Mouse (Mus musculus): Measurements from ENCODE around the gene Wfdc11. TPM values are rescaled to one million over a fixed set of nuclear protein-coding genes. Genes with fewer than 3 reads are reported as not detected.

Wfdc11 gene
- polyA plus RNA-seq, 1 experiment = not detected

DNA sequence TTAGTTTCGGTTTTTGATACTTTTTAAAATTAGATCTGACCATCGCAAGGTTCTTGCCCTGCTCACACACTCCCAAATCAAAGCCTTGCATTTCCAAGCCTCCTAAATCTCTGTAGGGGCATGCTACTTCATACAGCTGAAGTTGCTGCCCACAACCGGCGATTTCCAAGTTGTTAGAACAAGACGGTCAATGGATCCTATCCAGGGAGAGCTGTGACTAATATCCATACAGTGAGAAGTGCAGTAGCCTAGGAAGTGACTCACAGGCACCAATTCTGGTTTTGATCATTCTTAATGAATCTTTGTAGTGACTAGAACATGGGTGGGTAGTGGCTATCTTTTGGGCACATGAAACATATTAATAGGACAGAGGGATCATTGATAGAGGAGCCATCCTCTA lies 27.9 kb upstream of the Wfdc11 start:
- WGBS = 85% methylated on average over 5 of the region's 5 CpGs
- Histone ChIP-seq H3K4me3 (ENCODE audit: low read depth, low read length) (no peak overlapping the region), H3K27ac (ENCODE audit: insufficient read depth, low read depth, low read length) (no peak overlapping the region), H3K4me1 (ENCODE audit: control insufficient read depth, insufficient read depth, insufficient read length, low read length) (peaks cover 10% of the 10 kb centered on the region), H3K36me3 (ENCODE audit: control insufficient read depth, insufficient read depth, low read length) (no peaks in the 10 kb centered on the region), H3K27me3 (ENCODE audit: control insufficient read depth, insufficient read depth, low read length) (no peaks in the 10 kb centered on the region)
- TF ChIP-seq CTCF (IDR thresholded peaks at IDR 0.05; ENCODE audit: extremely low read depth, insufficient read length, insufficient replicate concordance, low read depth, low read length) (no peak), POLR2A (IDR thresholded peaks at IDR 0.05; ENCODE audit: low read depth, low read length) (no peak)

DNA sequence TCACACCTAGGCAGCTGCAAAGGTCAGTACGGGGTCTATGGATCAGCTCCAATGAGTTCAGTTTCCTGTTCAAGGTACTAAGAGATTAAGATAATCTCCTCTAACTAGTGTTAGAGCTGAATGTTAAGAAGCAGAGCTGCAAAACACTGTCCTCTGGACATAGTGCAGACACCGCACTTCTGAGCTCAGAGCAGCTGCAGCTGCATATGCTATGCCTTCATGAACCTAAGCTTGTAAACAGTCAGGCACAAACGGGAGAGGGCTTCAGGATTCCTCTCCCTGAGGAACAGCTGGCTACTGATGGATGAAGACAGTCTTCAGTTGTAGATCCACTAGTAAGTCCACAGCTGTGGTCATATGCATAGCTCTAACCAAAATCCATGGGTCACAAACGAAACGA lies 27.1 kb upstream of the Wfdc11 start:
- no peak overlapping the region for H3K4me3 ChIP-seq (ENCODE audit: low read depth, low read length)
- TF ChIP-seq CTCF (IDR thresholded peaks at IDR 0.05; ENCODE audit: extremely low read depth, insufficient read length, insufficient replicate concordance, low read depth, low read length) = no peak
- no peak for TF ChIP-seq POLR2A (IDR thresholded peaks at IDR 0.05; ENCODE audit: low read depth, low read length)
- no peaks in the 10 kb centered on the region for H3K27me3 ChIP-seq (ENCODE audit: control insufficient read depth, insufficient read depth, low read length)
- WGBS = 34% methylated on average over 5 of the region's 5 CpGs
- H3K4me1 ChIP-seq (ENCODE audit: control insufficient read depth, insufficient read depth, insufficient read length, low read length) = peaks cover 8% of the 10 kb centered on the region
- H3K27ac ChIP-seq (ENCODE audit: insufficient read depth, low read depth, low read length) = no peak overlapping the region
- H3K36me3 ChIP-seq (ENCODE audit: control insufficient read depth, insufficient read depth, low read length) = no peaks in the 10 kb centered on the region

DNA sequence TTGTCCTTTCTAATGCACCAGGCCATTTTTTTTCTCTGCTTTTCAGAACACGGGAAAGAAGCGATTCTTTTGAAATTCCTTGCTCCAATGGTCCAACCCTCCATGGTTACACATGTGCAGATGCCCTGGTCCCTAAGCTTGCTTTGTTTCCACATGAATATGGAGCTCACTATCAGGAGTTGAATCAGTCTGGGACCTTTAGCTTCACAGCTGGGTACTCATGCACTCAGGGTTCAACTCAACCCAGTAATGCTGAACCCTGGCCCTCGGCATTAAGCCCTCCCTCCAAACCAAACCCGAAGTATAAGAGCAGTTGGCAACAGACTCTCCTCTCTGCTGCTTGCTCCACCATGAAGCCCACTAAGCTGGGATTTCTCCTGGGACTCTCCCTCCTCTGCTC lies 24.3 kb upstream of the Wfdc11 start, which contains the start of gene Spint4:
Spint4 (plus strand) TSS at position 301 of the 400 bp plus-strand sequence.
- 77% methylated on average over 4 of the region's 4 CpGs for WGBS
- no peak for TF ChIP-seq POLR2A (IDR thresholded peaks at IDR 0.05; ENCODE audit: low read depth, low read length)
- no peak for TF ChIP-seq CTCF (IDR thresholded peaks at IDR 0.05; ENCODE audit: extremely low read depth, insufficient read length, insufficient replicate concordance, low read depth, low read length)
- Histone ChIP-seq H3K4me1 (ENCODE audit: control insufficient read depth, insufficient read depth, insufficient read length, low read length) (peaks cover 2% of the 10 kb centered on the region; the same call in 1 of the 2 replicates), H3K27ac (ENCODE audit: insufficient read depth, low read depth, low read length) (no peak within 1 kb of the TSS), H3K27me3 (ENCODE audit: control insufficient read depth, insufficient read depth, low read length) (no peaks in the 10 kb centered on the region), H3K36me3 (ENCODE audit: control insufficient read depth, insufficient read depth, low read length) (no peaks in the 10 kb centered on the region), H3K4me3 (ENCODE audit: low read depth, low read length) (no peak within 1 kb of the TSS)

- Histone ChIP-seq H3K36me3 (ENCODE audit: control insufficient read depth, insufficient read depth, low read length) (no peaks in the 10 kb centered on the region), H3K4me3 (ENCODE audit: low read depth, low read length) (no peak within 1 kb of the TSS), H3K27me3 (ENCODE audit: control insufficient read depth, insufficient read depth, low read length) (no peaks in the 10 kb centered on the region), H3K27ac (ENCODE audit: insufficient read depth, low read depth, low read length) (no peak within 1 kb of the TSS), H3K4me1 (ENCODE audit: control insufficient read depth, insufficient read depth, insufficient read length, low read length) (peaks cover 3% of the 10 kb centered on the region; the same call in 1 of the 2 replicates)
- no peak for TF ChIP-seq POLR2A (IDR thresholded peaks at IDR 0.05; ENCODE audit: low read depth, low read length)
- no peak for TF ChIP-seq CTCF (IDR thresholded peaks at IDR 0.05; ENCODE audit: extremely low read depth, insufficient read length, insufficient replicate concordance, low read depth, low read length)
- 74% methylated on average over 3 of the region's 3 CpGs for WGBS
These were observed 10.9 kb upstream of the Wfdc11 start, which contains the start of gene Wfdc13 for GRCm38 (mm10) chr2:164684807-164685206. TSS of gene Wfdc13 (plus strand) at chr2:164685107.

GRCm38 (mm10) chr2:164679906-164680305 lies 6.0 kb upstream of the Wfdc11 start:
- H3K27ac ChIP-seq (ENCODE audit: insufficient read depth, low read depth, low read length) = no peak overlapping the region
- WGBS = 15% methylated on average over 3 of the region's 3 CpGs

DNA sequence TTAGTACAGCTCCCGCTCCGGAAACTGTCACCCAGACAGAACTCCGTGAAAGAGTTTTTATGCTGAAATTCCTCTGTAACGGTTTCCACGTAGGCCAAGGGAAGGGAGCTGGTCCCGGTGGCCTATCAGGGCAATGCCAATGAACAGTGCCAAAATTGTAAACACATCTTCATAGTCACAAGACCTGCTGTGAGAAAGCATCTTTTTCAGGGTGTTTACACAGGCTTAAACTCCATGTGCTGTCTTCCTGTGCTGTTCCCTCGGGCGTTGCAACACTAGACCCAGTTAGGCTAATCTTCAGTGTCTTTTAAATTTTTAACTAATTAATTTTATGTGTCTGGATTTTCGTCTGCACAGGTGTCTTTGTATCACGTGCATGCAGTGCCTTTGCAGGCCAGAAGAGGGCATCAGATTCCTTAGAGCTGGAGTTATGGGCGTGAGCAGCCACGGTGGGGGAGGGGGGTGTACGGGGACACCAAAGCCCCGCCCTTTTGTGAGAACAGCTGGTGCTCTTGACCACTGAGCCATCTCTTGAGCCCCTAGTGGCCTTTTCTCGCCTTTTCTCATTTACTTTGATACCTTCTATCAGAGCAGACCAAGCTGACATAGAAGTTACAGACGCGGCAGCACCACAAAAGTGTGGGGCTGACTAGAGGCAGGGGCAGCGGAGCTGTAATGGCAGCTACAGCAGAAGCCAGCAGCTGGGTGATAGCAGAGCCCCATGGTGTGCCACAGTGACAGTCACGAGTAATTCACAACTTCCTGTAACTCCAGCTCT lies 5.2 kb upstream of the Wfdc11 start:
- TF ChIP-seq CTCF (IDR thresholded peaks at IDR 0.05; ENCODE audit: extremely low read depth, insufficient read length, insufficient replicate concordance, low read depth, low read length) = peak; percentile 62; the same call in 1 of the 2 replicates
- TF ChIP-seq POLR2A (IDR thresholded peaks at IDR 0.05; ENCODE audit: low read depth, low read length) = no peak
- WGBS = 9% methylated on average over 19 of the region's 19 CpGs
- H3K4me3 ChIP-seq (ENCODE audit: low read depth, low read length) = peak overlapping the region; percentile 50
- H3K4me1 ChIP-seq (ENCODE audit: control insufficient read depth, insufficient read depth, insufficient read length, low read length) = peaks cover 10% of the 10 kb centered on the region
- H3K27me3 ChIP-seq (ENCODE audit: control insufficient read depth, insufficient read depth, low read length) = no peaks in the 10 kb centered on the region
- peak overlapping the region; percentile 47; the same call in 1 of the 2 replicates for H3K27ac ChIP-seq (ENCODE audit: insufficient read depth, low read depth, low read length)
- no peaks in the 10 kb centered on the region for H3K36me3 ChIP-seq (ENCODE audit: control insufficient read depth, insufficient read depth, low read length)

More at GRCm38 (mm10) chr2:164679906-164680305, 6.0 kb upstream of the Wfdc11 start:
- TF ChIP-seq CTCF (IDR thresholded peaks at IDR 0.05; ENCODE audit: extremely low read depth, insufficient read length, insufficient replicate concordance, low read depth, low read length) (no peak), POLR2A (IDR thresholded peaks at IDR 0.05; ENCODE audit: low read depth, low read length) (no peak)
- no peaks in the 10 kb centered on the region for H3K36me3 ChIP-seq (ENCODE audit: control insufficient read depth, insufficient read depth, low read length)
- no peaks in the 10 kb centered on the region for H3K27me3 ChIP-seq (ENCODE audit: control insufficient read depth, insufficient read depth, low read length)
- no peak overlapping the region for H3K4me3 ChIP-seq (ENCODE audit: low read depth, low read length)
- H3K4me1 ChIP-seq (ENCODE audit: control insufficient read depth, insufficient read depth, insufficient read length, low read length) = peaks cover 10% of the 10 kb centered on the region

DNA sequence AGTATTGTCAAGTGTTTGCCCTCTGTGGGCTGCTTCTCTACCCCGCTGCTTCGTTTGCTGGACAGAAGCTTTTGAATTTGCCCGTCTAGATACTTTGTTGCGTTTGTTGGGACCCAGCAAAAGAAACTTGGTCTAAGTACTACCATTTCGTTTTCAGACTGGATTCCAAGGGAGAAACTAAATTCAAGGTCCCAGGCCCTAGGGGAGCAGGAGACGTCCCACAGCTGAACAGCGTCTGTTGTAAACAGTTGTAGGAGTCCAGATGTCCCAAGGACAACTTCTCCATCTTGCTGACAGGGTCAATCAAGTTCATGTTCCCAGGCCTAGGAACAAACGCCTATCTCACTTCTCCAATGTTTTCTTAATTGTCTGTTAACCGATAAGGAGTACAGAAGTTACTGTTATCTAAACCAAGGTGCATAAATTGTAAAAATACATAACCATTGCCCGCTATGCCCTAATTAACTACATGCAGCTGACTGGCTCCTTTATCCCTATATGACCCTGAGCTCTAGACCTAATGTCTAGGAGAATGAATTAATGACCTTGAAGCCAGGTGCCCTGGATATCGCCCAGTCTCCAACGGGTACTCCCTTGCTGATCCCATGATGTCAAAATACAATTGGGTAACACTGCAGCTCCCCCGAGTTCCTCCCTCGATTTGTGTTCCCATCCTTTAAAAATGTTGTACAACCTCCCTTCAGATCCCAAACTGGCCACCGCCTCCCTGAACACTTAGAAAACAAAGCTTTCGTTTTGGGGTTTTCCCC lies 3.2 kb upstream of the Wfdc11 start:
- TF ChIP-seq CTCF (IDR thresholded peaks at IDR 0.05; ENCODE audit: extremely low read depth, insufficient read length, insufficient replicate concordance, low read depth, low read length) (no peak), POLR2A (IDR thresholded peaks at IDR 0.05; ENCODE audit: low read depth, low read length) (no peak)

More for the DNA sequence above, 3.2 kb upstream of the Wfdc11 start:
- Histone ChIP-seq H3K4me3 (ENCODE audit: low read depth, low read length) (no peak overlapping the region), H3K36me3 (ENCODE audit: control insufficient read depth, insufficient read depth, low read length) (no peaks in the 10 kb centered on the region), H3K27ac (ENCODE audit: insufficient read depth, low read depth, low read length) (0 out of 2 replicates have a peak overlapping the region, but pooled peaks have one; percentile 0), H3K27me3 (ENCODE audit: control insufficient read depth, insufficient read depth, low read length) (no peaks in the 10 kb centered on the region), H3K4me1 (ENCODE audit: control insufficient read depth, insufficient read depth, insufficient read length, low read length) (peaks cover 10% of the 10 kb centered on the region)
- WGBS = 24% methylated on average over 16 of the region's 16 CpGs

All from small intestine, adult 2 months (tissue).